ENCODE assay signal across 13 mouse cellular contexts in genomic region chr3:138686636-138687230, GRCm38 (mm10). TPM values are rescaled to one million over a fixed set of nuclear protein-coding genes. Genes with fewer than 3 reads are reported as not detected.
A peak's percentile ranks its signal among the peaks of the same experiment; 100 is the strongest.
DNase-seq lines count a peak whose midpoint lies in the region; ATAC-seq lines count a peak whose summit lies in the region.
"Had no signal": no experiment of that assay in that cellular context is flagged by ENCODE, and none has a peak within 500 bp of the region (broad histone marks: within the 10 kb centered on the region; RNA-seq: fewer than 3 reads in every experiment).

No protein-coding gene starts in this region.

- 58% methylated on average over 11 of the region's 11 CpGs for WGBS in limb, embryonic 10.5 days
- WGBS in hindbrain, embryonic 13.5 days: 63% methylated on average over 11 of the region's 11 CpGs

- H3K27me3 ChIP-seq in limb, embryonic 10.5 days (ENCODE audit: low read depth, poor library complexity, severe bottlenecking): no peaks in the 10 kb centered on the region
- H3K27me3 ChIP-seq in hindbrain, embryonic 13.5 days: no peaks in the 10 kb centered on the region
- H3K27me3 ChIP-seq: heart, embryonic 13.5 days had no signal

- intact Hi-C loops in left cerebral cortex, postnatal 36 days (cut with DNase I): no loop called here

- ATAC-seq in hindbrain, embryonic 13.5 days (ENCODE audit: low FRiP score): no peak

- H3K27ac ChIP-seq in limb, embryonic 10.5 days: no peak overlapping the region
- H3K27ac ChIP-seq in hindbrain, embryonic 13.5 days: no peak overlapping the region
- H3K27ac ChIP-seq: heart, embryonic 13.5 days had no signal

- H3K4me3 ChIP-seq in limb, embryonic 10.5 days: no peak overlapping the region
- H3K4me3 ChIP-seq in hindbrain, embryonic 13.5 days: no peak overlapping the region
- H3K4me3 ChIP-seq: heart, embryonic 13.5 days; myocyte had no signal

- H3K4me1 ChIP-seq in limb, embryonic 10.5 days: no peaks in the 10 kb centered on the region
- H3K4me1 ChIP-seq in hindbrain, embryonic 13.5 days (replicated peaks): no peaks in the 10 kb centered on the region

- no peaks in the 10 kb centered on the region for H3K36me3 ChIP-seq in limb, embryonic 10.5 days
- H3K36me3 ChIP-seq in hindbrain, embryonic 13.5 days: no peaks in the 10 kb centered on the region
- H3K36me3 ChIP-seq: heart, embryonic 13.5 days had no signal

- no peak overlapping the region for H3K4me2 ChIP-seq in hindbrain, embryonic 13.5 days
- H3K4me2 ChIP-seq: heart, embryonic 13.5 days had no signal

- H3K9ac ChIP-seq in hindbrain, embryonic 13.5 days: no peak overlapping the region
- H3K9ac ChIP-seq: heart, embryonic 13.5 days had no signal

- DNase-seq in adrenal gland, adult (ENCODE audit: inconsistent age in 2 of 2, low spot score in 1 of 2): peak; percentile 50 to 79
- DNase-seq in adrenal gland, postnatal 4 days (ENCODE audit: low spot score in 2 of 2): no peak
- peak; percentile 12 for DNase-seq in right cerebral cortex, postnatal 25 days
- no peak for DNase-seq in right cerebral cortex, postnatal 14 days
- peak; percentile 20 to 31 for DNase-seq in left cerebral cortex, postnatal 36 days (ENCODE audit: low spot score in 2 of 2)
- no peak for DNase-seq in limb, embryonic 10.5 days (ENCODE audit: low spot score)
- no peak for DNase-seq in spleen, adult 18-20 months
- DNase-seq: kidney, adult 18-20 months; layer of hippocampus, adult 9-11 months; thymus, postnatal 36 days had no signal

- no peaks in the 10 kb centered on the region for H3K9me3 ChIP-seq in limb, embryonic 10.5 days (replicated peaks)
- no peaks in the 10 kb centered on the region for H3K9me3 ChIP-seq in hindbrain, embryonic 13.5 days
- H3K9me3 ChIP-seq: heart, embryonic 13.5 days had no signal

RNA-seq across cellular contexts. Expression of gene Tspan5, which starts 55.3 kb away (rescaled TPM):
- total RNA-seq in adrenal gland, postnatal 4 days (2021): 10 to 100 TPM; 39.3 to 40.5 TPM
- total RNA-seq in left cerebral cortex, postnatal 36 days (2021): 100 to 1,000 TPM; 247 to 286 TPM
- 14.1 and 16.6 TPM in 2 replicates for polyA plus RNA-seq in limb, embryonic 10.5 days (2016; fragmentation: Nextera tagmentation; extraction: Ambion mirVana)
- 89.1 and 97.0 TPM in 2 replicates for polyA plus RNA-seq in hindbrain, embryonic 13.5 days (2015; fragmentation: Nextera tagmentation; extraction: Ambion mirVana)

Comparison
In these comparisons a context has a peak if more than half of its experiments do, and no peak if none do; other contexts are left out.
1. DNase-seq: peak in adrenal gland, adult (2 of 2), right cerebral cortex, postnatal 25 days (single experiment) and left cerebral cortex, postnatal 36 days (2 of 2); none in adrenal gland, postnatal 4 days (0 of 2), right cerebral cortex, postnatal 14 days (single experiment), limb, embryonic 10.5 days (single experiment) and spleen, adult 18-20 months (0 of 2).
2. RNA of gene Tspan5, which starts 55.3 kb away (total RNA-seq): 247 to 286 TPM in left cerebral cortex, postnatal 36 days; 39.3 to 40.5 TPM in adrenal gland, postnatal 4 days; every median in the first group is over 4 times any median in the second.